Mouse (Mus musculus): ENCODE measurements around the gene Adam12. TPM values are rescaled to one million over a fixed set of nuclear protein-coding genes. Genes with fewer than 3 reads are reported as not detected.

Adam12 gene
- polyA plus RNA-seq, 1 experiment from 2014 or later, result 3.4 TPM

DNA sequence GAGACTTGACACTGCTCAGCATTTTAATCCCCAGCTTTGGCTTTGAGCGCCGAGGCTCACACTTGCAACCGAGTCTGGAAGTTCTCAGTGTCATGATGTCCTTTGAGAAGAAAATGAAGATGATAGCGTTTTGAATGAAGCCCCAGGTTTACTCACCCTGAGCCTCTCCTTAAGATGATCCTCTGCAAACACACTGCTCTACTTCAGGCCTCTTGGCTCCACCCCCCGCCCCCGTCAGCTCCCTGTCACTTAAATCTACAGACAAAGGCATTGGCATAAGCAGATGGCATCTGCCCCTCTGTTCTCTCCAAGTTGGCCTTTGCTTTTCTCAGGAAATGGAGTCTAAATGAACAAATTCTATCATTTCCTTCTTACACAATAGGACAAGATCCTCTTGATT lies 308.0 kb downstream of the Adam12 start:
- Histone ChIP-seq H3K9me3 (ENCODE audit: control insufficient read depth, low read length) (no peaks in the 10 kb centered on the region), H3K4me1 (ENCODE audit: control insufficient read depth, insufficient read depth, low read length) (no peaks in the 10 kb centered on the region), H3K4me3 (replicated peaks; ENCODE audit: low read depth, low read length) (no peak overlapping the region), H3K27ac (replicated peaks; ENCODE audit: low read depth, low read length) (no peak overlapping the region), H3K27me3 (ENCODE audit: control insufficient read depth, insufficient read depth, low read length) (no peaks in the 10 kb centered on the region), H3K4me2 (ENCODE audit: low read length) (no peak overlapping the region), H3K9ac (replicated peaks; ENCODE audit: low read length) (no peak overlapping the region), H3K36me3 (ENCODE audit: control insufficient read depth, insufficient read depth, low read length) (no peaks in the 10 kb centered on the region)
- WGBS, result 43% methylated on average over 6 of the region's 6 CpGs
- DNase-seq (no peak), ATAC-seq (ENCODE audit: low FRiP score, low TSS enrichment) (no peak)

GRCm38 (mm10) chr7:133921291-133921690 lies 310.7 kb downstream of the Adam12 start:
- WGBS, result 95% methylated on average over 4 of the region's 4 CpGs
- no peak for DNase-seq
- no peaks in the 10 kb centered on the region for H3K27me3 ChIP-seq (ENCODE audit: control insufficient read depth, insufficient read depth, low read length)
- no peak overlapping the region for H3K27ac ChIP-seq (replicated peaks; ENCODE audit: low read depth, low read length)
- ATAC-seq (ENCODE audit: low FRiP score, low TSS enrichment), result no peak
- H3K9ac ChIP-seq (replicated peaks; ENCODE audit: low read length), result no peak overlapping the region
- no peak overlapping the region for H3K4me2 ChIP-seq (ENCODE audit: low read length)
- no peaks in the 10 kb centered on the region for H3K36me3 ChIP-seq (ENCODE audit: control insufficient read depth, insufficient read depth, low read length)
- no peak overlapping the region for H3K4me3 ChIP-seq (replicated peaks; ENCODE audit: low read depth, low read length)
- no peaks in the 10 kb centered on the region for H3K4me1 ChIP-seq (ENCODE audit: control insufficient read depth, insufficient read depth, low read length)
- no peaks in the 10 kb centered on the region for H3K9me3 ChIP-seq (ENCODE audit: control insufficient read depth, low read length)

DNA sequence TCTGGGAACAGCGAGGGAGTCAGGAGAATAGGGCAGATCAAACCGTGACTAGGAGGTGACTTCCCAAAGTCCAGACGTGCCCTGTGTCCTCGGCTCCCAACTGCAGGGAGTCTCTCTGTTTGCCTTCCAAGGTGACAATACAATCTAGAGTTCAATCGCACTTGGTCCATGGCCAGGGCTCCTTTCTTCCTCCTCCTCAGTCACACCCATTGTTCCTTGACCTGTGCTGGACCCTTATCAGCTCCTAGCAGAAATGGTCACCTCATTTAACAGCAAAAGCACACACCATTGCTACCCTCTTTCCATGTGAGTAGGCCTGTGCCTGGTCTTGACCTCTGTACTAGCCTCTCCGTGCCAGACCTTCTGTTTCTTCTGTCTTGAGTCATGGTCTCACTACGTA lies 311.2 kb downstream of the Adam12 start:
- no peaks in the 10 kb centered on the region for H3K4me1 ChIP-seq (ENCODE audit: control insufficient read depth, insufficient read depth, low read length)
- no peaks in the 10 kb centered on the region for H3K36me3 ChIP-seq (ENCODE audit: control insufficient read depth, insufficient read depth, low read length)
- no peak overlapping the region for H3K4me2 ChIP-seq (ENCODE audit: low read length)
- no peak overlapping the region for H3K27ac ChIP-seq (replicated peaks; ENCODE audit: low read depth, low read length)
- H3K9me3 ChIP-seq (ENCODE audit: control insufficient read depth, low read length), result no peaks in the 10 kb centered on the region
- ATAC-seq (ENCODE audit: low FRiP score, low TSS enrichment) (no peak), DNase-seq (no peak)
- H3K27me3 ChIP-seq (ENCODE audit: control insufficient read depth, insufficient read depth, low read length), result no peaks in the 10 kb centered on the region
- H3K9ac ChIP-seq (replicated peaks; ENCODE audit: low read length), result no peak overlapping the region
- H3K4me3 ChIP-seq (replicated peaks; ENCODE audit: low read depth, low read length), result no peak overlapping the region
- WGBS, result 89% methylated on average over 7 of the region's 7 CpGs

GRCm38 (mm10) chr7:133919918-133920317 lies 312.0 kb downstream of the Adam12 start:
- H3K9me3 ChIP-seq (ENCODE audit: control insufficient read depth, low read length), result no peaks in the 10 kb centered on the region
- H3K36me3 ChIP-seq (ENCODE audit: control insufficient read depth, insufficient read depth, low read length), result no peaks in the 10 kb centered on the region
- H3K4me2 ChIP-seq (ENCODE audit: low read length), result no peak overlapping the region
- H3K4me3 ChIP-seq (replicated peaks; ENCODE audit: low read depth, low read length), result no peak overlapping the region
- no peaks in the 10 kb centered on the region for H3K4me1 ChIP-seq (ENCODE audit: control insufficient read depth, insufficient read depth, low read length)
- DNase-seq (no peak), ATAC-seq (ENCODE audit: low FRiP score, low TSS enrichment) (no peak)
- 91% methylated on average over 5 of the region's 5 CpGs for WGBS
- H3K27me3 ChIP-seq (ENCODE audit: control insufficient read depth, insufficient read depth, low read length), result no peaks in the 10 kb centered on the region
- H3K27ac ChIP-seq (replicated peaks; ENCODE audit: low read depth, low read length), result no peak overlapping the region
- H3K9ac ChIP-seq (replicated peaks; ENCODE audit: low read length), result no peak overlapping the region

DNA sequence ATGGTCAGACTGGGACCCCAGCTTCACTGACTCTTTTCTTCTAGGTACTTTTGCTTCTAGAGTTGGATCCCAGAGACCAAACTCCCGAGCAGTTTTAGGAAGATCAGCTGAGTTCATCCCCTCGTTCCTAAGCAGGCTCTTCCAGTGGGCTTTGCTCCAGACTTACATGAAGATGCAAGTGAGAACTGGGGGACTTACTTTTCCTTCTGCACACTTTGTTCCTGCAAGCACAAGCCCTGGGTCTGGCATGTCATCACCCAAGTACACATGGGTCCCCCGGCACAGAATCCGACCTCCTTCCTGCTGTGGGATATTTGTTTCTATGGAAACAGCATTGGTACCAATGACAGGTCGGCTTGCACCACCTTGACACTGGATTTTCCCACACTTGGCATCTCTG lies 312.6 kb downstream of the Adam12 start:
- Histone ChIP-seq H3K9ac (replicated peaks; ENCODE audit: low read length) (no peak overlapping the region), H3K4me2 (ENCODE audit: low read length) (no peak overlapping the region), H3K4me3 (replicated peaks; ENCODE audit: low read depth, low read length) (no peak overlapping the region), H3K4me1 (ENCODE audit: control insufficient read depth, insufficient read depth, low read length) (no peaks in the 10 kb centered on the region), H3K27ac (replicated peaks; ENCODE audit: low read depth, low read length) (no peak overlapping the region), H3K36me3 (ENCODE audit: control insufficient read depth, insufficient read depth, low read length) (no peaks in the 10 kb centered on the region), H3K9me3 (ENCODE audit: control insufficient read depth, low read length) (no peaks in the 10 kb centered on the region), H3K27me3 (ENCODE audit: control insufficient read depth, insufficient read depth, low read length) (no peaks in the 10 kb centered on the region)
- WGBS, result 51% methylated on average over 5 of the region's 5 CpGs
- DNase-seq (no peak), ATAC-seq (ENCODE audit: low FRiP score, low TSS enrichment) (no peak)

DNA sequence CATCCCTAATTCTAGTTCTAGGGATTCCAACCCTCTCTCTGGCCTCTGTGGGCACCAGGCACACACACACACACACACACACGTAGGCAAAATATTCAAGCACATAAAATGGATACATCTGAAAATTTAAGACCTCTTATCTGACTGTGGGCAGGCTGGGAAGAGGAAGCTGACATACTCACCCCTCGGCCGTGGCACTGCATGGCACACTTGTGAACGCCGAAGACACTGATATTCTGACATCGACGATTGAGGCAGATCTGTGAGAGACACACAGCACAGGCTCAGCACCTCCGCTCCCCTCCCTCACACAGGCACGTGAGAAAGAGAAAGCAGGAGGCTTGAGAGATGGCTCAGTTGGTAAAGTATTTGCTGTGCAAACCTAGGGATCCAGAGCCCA lies 315.7 kb downstream of the Adam12 start:
- no peak overlapping the region for H3K4me2 ChIP-seq (ENCODE audit: low read length)
- H3K4me3 ChIP-seq (replicated peaks; ENCODE audit: low read depth, low read length), result no peak overlapping the region
- DNase-seq (no peak), ATAC-seq (ENCODE audit: low FRiP score, low TSS enrichment) (no peak)
- no peaks in the 10 kb centered on the region for H3K9me3 ChIP-seq (ENCODE audit: control insufficient read depth, low read length)
- no peak overlapping the region for H3K27ac ChIP-seq (replicated peaks; ENCODE audit: low read depth, low read length)
- H3K9ac ChIP-seq (replicated peaks; ENCODE audit: low read length), result no peak overlapping the region
- WGBS, result 92% methylated on average over 9 of the region's 9 CpGs
- H3K36me3 ChIP-seq (ENCODE audit: control insufficient read depth, insufficient read depth, low read length), result no peaks in the 10 kb centered on the region
- H3K27me3 ChIP-seq (ENCODE audit: control insufficient read depth, insufficient read depth, low read length), result no peaks in the 10 kb centered on the region
- H3K4me1 ChIP-seq (ENCODE audit: control insufficient read depth, insufficient read depth, low read length), result no peaks in the 10 kb centered on the region

DNA sequence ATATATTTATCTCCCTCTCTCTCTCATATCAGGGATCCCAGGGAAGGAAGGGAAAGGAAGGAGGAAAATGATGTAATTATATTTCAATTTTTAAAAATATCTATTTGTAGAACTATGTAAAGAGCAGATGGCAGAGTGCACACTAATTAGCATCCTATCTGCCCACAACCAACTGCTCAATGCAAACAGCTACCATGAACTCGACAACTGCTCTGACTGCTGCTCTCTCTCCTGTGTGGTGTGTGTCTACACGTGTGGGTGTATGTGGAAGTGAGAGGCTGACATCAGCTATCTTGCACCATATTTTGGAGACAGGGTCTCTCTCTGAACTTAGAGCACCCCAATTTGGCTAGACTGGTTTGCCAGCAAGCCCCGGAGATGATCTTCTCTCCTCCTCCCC lies 320.1 kb downstream of the Adam12 start:
- Histone ChIP-seq H3K27ac (replicated peaks; ENCODE audit: low read depth, low read length) (no peak overlapping the region), H3K9me3 (ENCODE audit: control insufficient read depth, low read length) (no peaks in the 10 kb centered on the region), H3K9ac (replicated peaks; ENCODE audit: low read length) (no peak overlapping the region), H3K4me1 (ENCODE audit: control insufficient read depth, insufficient read depth, low read length) (no peaks in the 10 kb centered on the region), H3K4me3 (replicated peaks; ENCODE audit: low read depth, low read length) (no peak overlapping the region), H3K27me3 (ENCODE audit: control insufficient read depth, insufficient read depth, low read length) (no peaks in the 10 kb centered on the region), H3K4me2 (ENCODE audit: low read length) (no peak overlapping the region), H3K36me3 (ENCODE audit: control insufficient read depth, insufficient read depth, low read length) (no peaks in the 10 kb centered on the region)
- DNase-seq (no peak), ATAC-seq (ENCODE audit: low FRiP score, low TSS enrichment) (no peak)
- WGBS, result 90% methylated on average over 3 of the region's 3 CpGs

- no peaks in the 10 kb centered on the region for H3K36me3 ChIP-seq (ENCODE audit: control insufficient read depth, insufficient read depth, low read length)
- DNase-seq, result no peak
- H3K4me1 ChIP-seq (ENCODE audit: control insufficient read depth, insufficient read depth, low read length), result no peaks in the 10 kb centered on the region
- 72% methylated on average over 7 of the region's 7 CpGs for WGBS
- no peak overlapping the region for H3K4me3 ChIP-seq (replicated peaks; ENCODE audit: low read depth, low read length)
- no peak overlapping the region for H3K27ac ChIP-seq (replicated peaks; ENCODE audit: low read depth, low read length)
- H3K27me3 ChIP-seq (ENCODE audit: control insufficient read depth, insufficient read depth, low read length), result no peaks in the 10 kb centered on the region
- H3K9ac ChIP-seq (replicated peaks; ENCODE audit: low read length), result no peak overlapping the region
- H3K9me3 ChIP-seq (ENCODE audit: control insufficient read depth, low read length), result peaks cover 8% of the 10 kb centered on the region; the same call in 1 of the 2 replicates
- H3K4me2 ChIP-seq (ENCODE audit: low read length), result no peak overlapping the region
- no peak for ATAC-seq (ENCODE audit: low FRiP score, low TSS enrichment)
Measured at GRCm38 (mm10) chr7:133909833-133910375, 322.0 kb downstream of the Adam12 start.

DNA sequence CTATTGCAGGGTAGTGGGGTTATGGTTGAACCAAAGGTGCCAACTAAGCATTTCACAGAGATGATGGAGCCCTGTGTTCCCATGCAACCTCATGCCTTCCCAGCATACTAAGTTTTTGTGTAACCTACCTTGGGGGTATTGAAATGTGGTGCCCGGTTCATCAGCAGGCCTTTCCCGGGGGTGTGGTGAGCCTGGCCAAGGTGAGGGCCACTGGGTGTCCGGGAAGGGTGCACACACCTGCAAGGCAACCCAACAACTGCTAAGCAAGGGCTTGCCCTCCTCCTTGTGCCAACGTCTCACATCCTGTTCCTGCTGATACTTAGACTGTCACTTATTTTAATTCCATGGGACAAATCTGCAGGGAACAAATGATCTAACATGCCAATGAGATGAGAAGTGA lies 323.0 kb downstream of the Adam12 start:
- H3K4me3 ChIP-seq (replicated peaks; ENCODE audit: low read depth, low read length), result no peak overlapping the region
- DNase-seq (no peak), ATAC-seq (ENCODE audit: low FRiP score, low TSS enrichment) (no peak)
- H3K27ac ChIP-seq (replicated peaks; ENCODE audit: low read depth, low read length), result no peak overlapping the region
- no peak overlapping the region for H3K4me2 ChIP-seq (ENCODE audit: low read length)
- no peak overlapping the region for H3K9ac ChIP-seq (replicated peaks; ENCODE audit: low read length)
- 88% methylated on average over 4 of the region's 4 CpGs for WGBS
- H3K27me3 ChIP-seq (ENCODE audit: control insufficient read depth, insufficient read depth, low read length), result no peaks in the 10 kb centered on the region
- H3K9me3 ChIP-seq (ENCODE audit: control insufficient read depth, low read length), result peaks cover 8% of the 10 kb centered on the region; the same call in 1 of the 2 replicates
- H3K36me3 ChIP-seq (ENCODE audit: control insufficient read depth, insufficient read depth, low read length), result no peaks in the 10 kb centered on the region
- H3K4me1 ChIP-seq (ENCODE audit: control insufficient read depth, insufficient read depth, low read length), result no peaks in the 10 kb centered on the region

Data from midbrain, embryonic 14.5 days (tissue).